In the genomic region with DNA sequence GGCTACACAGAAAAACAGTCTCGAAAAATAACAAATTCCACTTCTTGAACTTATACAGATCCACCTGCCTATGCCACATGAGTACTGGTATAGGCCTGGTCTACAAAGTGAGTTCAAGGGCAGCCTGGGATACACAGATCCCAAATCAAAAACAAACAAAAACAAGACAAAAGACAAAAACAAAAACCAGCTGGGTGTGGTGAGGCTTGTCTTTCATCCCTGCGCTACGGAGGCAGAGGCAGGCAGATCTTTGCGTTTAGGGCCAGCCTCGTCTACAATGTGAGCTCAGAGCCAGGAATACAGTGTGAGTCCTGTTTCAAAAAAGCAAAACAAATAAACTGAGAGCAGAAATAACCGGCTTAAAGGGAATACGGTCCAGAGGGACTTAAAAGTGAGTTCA, we compare ENCODE assay signal across 8 mouse cellular contexts. TPM values are rescaled to one million over a fixed set of nuclear protein-coding genes. Genes with fewer than 3 reads are reported as not detected.
DNase-seq lines count a peak whose midpoint lies in the region; ATAC-seq and TF ChIP-seq lines count a peak whose summit lies in the region.

No protein-coding gene starts in this region.

- ATAC-seq in heart, embryonic 15.5 days (replicated peaks; ENCODE audit: insufficient number of reproducible peaks, insufficient read depth, low FRiP score, low read depth) = no peak
- no peak for ATAC-seq in midbrain, embryonic 11.5 days (ENCODE audit: low FRiP score)
- no peak for ATAC-seq in frontal cortex, adult (ENCODE audit: low TSS enrichment)

- no peak for TF ChIP-seq POLR2A in MEL (IDR thresholded peaks at IDR 0.05; ENCODE audit: control insufficient read depth in 1 of 2, insufficient read depth in 1 of 2, low read depth in 1 of 2, low read length in 2 of 2, poor library complexity in 1 of 2)

- TF ChIP-seq RAD21 in MEL (IDR thresholded peaks at IDR 0.05; ENCODE audit: low read depth, low read length) = no peak

- 57% methylated on average over 7 of the region's 7 CpGs for WGBS in heart, embryonic 15.5 days
- WGBS in hindbrain, embryonic 10.5 days = 65% methylated on average over 7 of the region's 7 CpGs
- WGBS in midbrain, embryonic 11.5 days = 67% methylated on average over 7 of the region's 7 CpGs

- peaks cover 13% of the 10 kb centered on the region for H3K4me1 ChIP-seq in heart, embryonic 15.5 days (replicated peaks)
- H3K4me1 ChIP-seq in MEL (ENCODE audit: control insufficient read depth in 1 of 2, insufficient read depth in 2 of 2, low read length in 2 of 2) = peaks cover 3 to 29% of the 10 kb centered on the region in 2 experiments; a peak in 3 of 4 replicates
- H3K4me1 ChIP-seq in hindbrain, embryonic 10.5 days (replicated peaks) = peaks cover 22% of the 10 kb centered on the region
- peaks cover 12% of the 10 kb centered on the region for H3K4me1 ChIP-seq in midbrain, embryonic 11.5 days (ENCODE audit: control insufficient read depth, insufficient read depth, low read length)

- peaks cover 13% of the 10 kb centered on the region for H3K79me2 ChIP-seq in MEL (ENCODE audit: control insufficient read depth, insufficient read depth, low read length, poor library complexity)

- intact Hi-C loops in heart, postnatal 25 days (cut with DNase I) = loop anchor here (5.0 kb wide), 1 partner anchor 510 kb away; the partner anchor contains the start of gene Dcp1a
- intact Hi-C loops in left cerebral cortex, postnatal 25 days (cut with DNase I) = no loop called here

- H3K27ac ChIP-seq in heart, embryonic 15.5 days = peak overlapping the region; percentile 78
- peak overlapping the region; percentile 70 for H3K27ac ChIP-seq in MEL (ENCODE audit: control insufficient read depth, low read depth, low read length)
- H3K27ac ChIP-seq in hindbrain, embryonic 10.5 days = peak overlapping the region; percentile 94
- H3K27ac ChIP-seq in midbrain, embryonic 11.5 days (ENCODE audit: low read depth, low read length) = no peak overlapping the region

- H3K9me3 ChIP-seq in heart, embryonic 15.5 days (replicated peaks) = no peaks in the 10 kb centered on the region
- H3K9me3 ChIP-seq in MEL (replicated peaks; ENCODE audit: insufficient read depth, low read length) = no peaks in the 10 kb centered on the region
- H3K9me3 ChIP-seq in hindbrain, embryonic 10.5 days = no peaks in the 10 kb centered on the region
- H3K9me3 ChIP-seq in midbrain, embryonic 11.5 days (ENCODE audit: control insufficient read depth, low read length) = no peaks in the 10 kb centered on the region

- H3K9ac ChIP-seq in heart, embryonic 15.5 days = peak overlapping the region; percentile 50; the same call in 1 of the 2 replicates
- H3K9ac ChIP-seq in MEL (ENCODE audit: control insufficient read depth, low read depth, low read length, poor library complexity, severe bottlenecking) = peak overlapping the region; percentile 84
- H3K9ac ChIP-seq in midbrain, embryonic 11.5 days (ENCODE audit: low read length) = peak overlapping the region; percentile 49; the same call in 1 of the 2 replicates

- H3K27me3 ChIP-seq in heart, embryonic 15.5 days = no peaks in the 10 kb centered on the region
- H3K27me3 ChIP-seq in MEL (ENCODE audit: control insufficient read depth in 1 of 2, insufficient read depth in 2 of 2, low read length in 2 of 2) = no peaks in the 10 kb centered on the region
- no peaks in the 10 kb centered on the region for H3K27me3 ChIP-seq in hindbrain, embryonic 10.5 days (ENCODE audit: insufficient read depth, poor library complexity, severe bottlenecking)
- H3K27me3 ChIP-seq in midbrain, embryonic 11.5 days (ENCODE audit: control insufficient read depth, insufficient read depth, low read length) = no peaks in the 10 kb centered on the region

- TF ChIP-seq EP300 in MEL (IDR thresholded peaks at IDR 0.05; ENCODE audit: low read depth in 1 of 2, low read length in 2 of 2) = no peak

- TF ChIP-seq CTCF in MEL (IDR thresholded peaks at IDR 0.05 in 2 of 3, conservative IDR thresholded peaks at IDR 0.05 in 1 of 3; ENCODE audit: control insufficient read depth in 1 of 3, insufficient read depth in 1 of 3, low read depth in 2 of 3, low read length in 3 of 3, poor library complexity in 1 of 3, severe bottlenecking in 1 of 3) = no peak

- peak overlapping the region; percentile 83 for H3K4me3 ChIP-seq in heart, embryonic 15.5 days
- peak overlapping the region; percentile 75 to 86 for H3K4me3 ChIP-seq in MEL (ENCODE audit: control insufficient read depth in 1 of 2, insufficient read depth in 1 of 2, low read depth in 2 of 2, low read length in 2 of 2)
- H3K4me3 ChIP-seq in hindbrain, embryonic 10.5 days = peak overlapping the region; percentile 94
- peak overlapping the region; percentile 86 for H3K4me3 ChIP-seq in midbrain, embryonic 11.5 days (ENCODE audit: low read depth, low read length)

- peaks cover 20% of the 10 kb centered on the region for H3K36me3 ChIP-seq in heart, embryonic 15.5 days
- peaks cover 3 to 8% of the 10 kb centered on the region in 2 experiments for H3K36me3 ChIP-seq in MEL (ENCODE audit: control insufficient read depth in 1 of 2, insufficient read depth in 2 of 2, low read length in 2 of 2)
- peaks cover 26% of the 10 kb centered on the region for H3K36me3 ChIP-seq in hindbrain, embryonic 10.5 days
- H3K36me3 ChIP-seq in midbrain, embryonic 11.5 days (ENCODE audit: control insufficient read depth, insufficient read depth, low read length) = peaks cover 13% of the 10 kb centered on the region

- H3K4me2 ChIP-seq in heart, embryonic 15.5 days = peak overlapping the region; percentile 72
- H3K4me2 ChIP-seq in midbrain, embryonic 11.5 days = peak overlapping the region; percentile 51

- DNase-seq in heart, postnatal 25 days (ENCODE audit: low spot score) = no peak
- DNase-seq in MEL (ENCODE audit: low read depth, low spot score) = no peak
- no peak for DNase-seq in hindbrain, embryonic 10.5 days (ENCODE audit: low spot score)
- no peak for DNase-seq in midbrain, embryonic 11.5 days (ENCODE audit: low spot score, missing footprints)
- DNase-seq in left cerebral cortex, postnatal 25 days (ENCODE audit: low spot score in 2 of 2) = no peak
- DNase-seq in cerebellum, adult 18-20 months = no peak

TF ChIP-seq in MEL, 35 proteins besides CTCF, POLR2A, EP300 and RAD21:
- no peak for TF ChIP-seq UBTF (IDR thresholded peaks at IDR 0.05; ENCODE audit: borderline replicate concordance, insufficient read depth, low read depth, low read length)
- TF ChIP-seq CHD1 (IDR thresholded peaks at IDR 0.05; ENCODE audit: low read depth, low read length) = 0 out of 2 replicates have a peak, but pooled peaks have one; percentile 8

RNA-seq across cellular contexts. Expression of gene Selenok, which starts 0.5 kb away (rescaled TPM):
- polyA plus RNA-seq in heart, embryonic 15.5 days (2015; fragmentation: Nextera tagmentation; extraction: Ambion mirVana) = 197 and 222 TPM in 2 replicates
- total RNA-seq in heart, postnatal 25 days (2021) = 10 to 100 TPM; 81.3 to 90.2 TPM
- 49.8 and 55.9 TPM in 2 replicates for total RNA-seq in MEL (2012; rRNA removed)
- polyA plus RNA-seq in MEL (2012; ENCODE audit: insufficient read depth in 1 of 2, insufficient read length in 2 of 2, low read depth in 1 of 2, low replicate concordance in 2 of 2, missing spikeins in 1 of 2) = 10 to 100 TPM in 1 of 2 experiments, not detected in 1; 71.1 TPM
- polyA plus RNA-seq in hindbrain, embryonic 10.5 days (2016; fragmentation: Nextera tagmentation; extraction: Ambion mirVana) = 315 and 388 TPM in 2 replicates
- polyA plus RNA-seq in midbrain, embryonic 11.5 days (2014; fragmentation: Nextera tagmentation; extraction: Ambion mirVana) = 301 and 306 TPM in 2 replicates
- 100 to 1,000 TPM; 141 to 149 TPM for total RNA-seq in left cerebral cortex, postnatal 25 days (2021)

RNA-seq across cellular contexts. Expression of gene Actr8, which starts 10.5 kb away (rescaled TPM):
- 47.0 and 52.1 TPM in 2 replicates for polyA plus RNA-seq in heart, embryonic 15.5 days (2015; fragmentation: Nextera tagmentation; extraction: Ambion mirVana)
- 10 to 100 TPM; 36.5 to 38.3 TPM for total RNA-seq in heart, postnatal 25 days (2021)
- total RNA-seq in MEL (2012; rRNA removed) = 34.7 and 36.4 TPM in 2 replicates
- polyA plus RNA-seq in MEL (2012; ENCODE audit: insufficient read depth in 1 of 2, insufficient read length in 2 of 2, low read depth in 1 of 2, low replicate concordance in 2 of 2, missing spikeins in 1 of 2) = 10 to 100 TPM in 1 of 2 experiments, not detected in 1; 31.0 TPM
- polyA plus RNA-seq in hindbrain, embryonic 10.5 days (2016; fragmentation: Nextera tagmentation; extraction: Ambion mirVana) = 89.1 and 92.4 TPM in 2 replicates
- 74.5 and 77.6 TPM in 2 replicates for polyA plus RNA-seq in midbrain, embryonic 11.5 days (2014; fragmentation: Nextera tagmentation; extraction: Ambion mirVana)
- total RNA-seq in left cerebral cortex, postnatal 25 days (2021) = 10 to 100 TPM; 71.0 to 81.6 TPM

RNA-seq across cellular contexts. Expression of gene Il17rb, which starts 41.1 kb away (rescaled TPM):
- polyA plus RNA-seq in heart, embryonic 15.5 days (2015; fragmentation: Nextera tagmentation; extraction: Ambion mirVana) = 0.62 and 3.0 TPM in 2 replicates
- total RNA-seq in heart, postnatal 25 days (2021) = under 1 TPM; 0.17 to 0.21 TPM
- 0.08 and 0.10 TPM in 2 replicates for total RNA-seq in MEL (2012; rRNA removed)
- under 1 TPM in 1 of 2 experiments, not detected in 1; 0.13 TPM for polyA plus RNA-seq in MEL (2012; ENCODE audit: insufficient read depth in 1 of 2, insufficient read length in 2 of 2, low read depth in 1 of 2, low replicate concordance in 2 of 2, missing spikeins in 1 of 2)
- polyA plus RNA-seq in hindbrain, embryonic 10.5 days (2016; fragmentation: Nextera tagmentation; extraction: Ambion mirVana) = 0.46 and 1.0 TPM in 2 replicates
- polyA plus RNA-seq in midbrain, embryonic 11.5 days (2014; fragmentation: Nextera tagmentation; extraction: Ambion mirVana) = 0.93 and 1.0 TPM in 2 replicates
- total RNA-seq in left cerebral cortex, postnatal 25 days (2021) = under 1 TPM; 0.73 to 0.76 TPM

RNA-seq across cellular contexts. Expression of gene Chdh, which starts 41.2 kb away (rescaled TPM):
- polyA plus RNA-seq in heart, embryonic 15.5 days (2015; fragmentation: Nextera tagmentation; extraction: Ambion mirVana) = 0.18 and 0.95 TPM in 2 replicates
- under 1 TPM; 0.26 to 0.42 TPM for total RNA-seq in heart, postnatal 25 days (2021)
- total RNA-seq in MEL (2012; rRNA removed) = not detected in 2 replicates
- not detected for polyA plus RNA-seq in MEL (2012; ENCODE audit: insufficient read depth in 1 of 2, insufficient read length in 2 of 2, low read depth in 1 of 2, low replicate concordance in 2 of 2, missing spikeins in 1 of 2)
- 0.09 and 0.11 TPM in 2 replicates for polyA plus RNA-seq in hindbrain, embryonic 10.5 days (2016; fragmentation: Nextera tagmentation; extraction: Ambion mirVana)
- 0.04 TPM in 2 replicates for polyA plus RNA-seq in midbrain, embryonic 11.5 days (2014; fragmentation: Nextera tagmentation; extraction: Ambion mirVana)
- total RNA-seq in left cerebral cortex, postnatal 25 days (2021) = 1 to 10 TPM; 1.2 to 1.4 TPM
